Mouse (Mus musculus) right cerebral cortex, postnatal 25 days (tissue): ENCODE measurements around the gene Rpl3.
A peak's percentile ranks its signal among the peaks of the same experiment; 100 is the strongest.

Experiments used
- DNase-seq: peaks from one replicate; pipeline ENCODE4 v3.0.0; 2022

The Rpl3 gene

DNA sequence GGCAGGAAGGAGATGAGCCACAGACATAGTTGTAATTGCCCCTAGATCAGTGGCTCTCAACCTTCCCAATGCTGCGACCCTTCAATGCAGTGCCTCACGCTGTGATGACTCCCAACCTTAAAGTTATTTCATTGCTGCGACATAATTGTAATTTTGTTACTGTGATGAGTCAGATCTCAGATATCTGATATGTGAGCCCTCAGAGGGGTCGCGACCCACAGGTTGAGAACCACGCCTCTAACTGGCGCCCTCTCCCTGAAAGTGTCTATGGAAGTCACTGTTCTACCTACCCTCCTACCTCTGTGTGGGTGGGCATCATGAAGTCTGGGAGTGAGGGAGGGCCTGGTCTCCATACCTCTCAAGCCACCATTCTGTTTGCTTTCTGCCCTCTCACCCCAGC lies 22.7 kb upstream of the Rpl3 start:
- no peak for DNase-seq

DNA sequence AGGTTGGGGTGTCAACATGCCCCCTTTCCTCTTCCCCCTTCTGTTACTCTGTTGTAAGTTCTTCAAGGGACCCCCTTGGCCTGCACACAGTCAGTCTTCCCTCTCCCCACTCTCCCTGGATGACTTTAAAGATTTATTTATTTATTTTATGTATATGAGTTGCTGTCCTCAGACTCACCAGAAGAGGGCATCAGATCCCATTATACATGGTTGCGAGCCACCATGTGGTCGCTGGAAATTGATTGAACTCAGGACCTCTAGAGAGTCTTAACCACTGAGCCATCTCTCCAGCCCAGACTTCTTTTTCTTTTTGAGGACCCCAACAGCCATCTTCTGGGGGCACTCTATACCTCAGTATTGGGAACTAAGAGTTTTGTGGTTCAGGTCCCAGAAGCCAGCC lies 20.8 kb upstream of the Rpl3 start:
- DNase-seq, result no peak

DNA sequence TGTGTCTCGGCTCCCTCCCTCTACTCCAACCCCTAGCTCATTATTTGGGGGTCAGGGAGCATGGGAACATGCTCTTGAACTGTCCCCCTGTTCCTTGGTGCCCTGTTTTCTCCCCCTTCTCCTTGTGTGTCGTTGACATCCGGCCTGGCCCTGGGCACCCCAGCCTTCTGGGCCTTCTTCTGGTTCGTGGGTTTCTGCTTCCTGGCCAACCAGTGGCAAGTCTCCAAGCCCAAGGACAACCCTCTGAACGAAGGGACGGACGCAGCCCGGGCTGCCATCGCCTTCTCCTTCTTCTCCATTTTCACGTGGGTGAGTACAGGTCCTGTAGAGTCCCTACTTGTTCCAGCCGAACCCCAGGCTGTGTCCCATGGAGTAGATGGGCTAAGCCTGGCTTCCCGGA lies 19.8 kb upstream of the Rpl3 start:
- no peak for DNase-seq

DNA sequence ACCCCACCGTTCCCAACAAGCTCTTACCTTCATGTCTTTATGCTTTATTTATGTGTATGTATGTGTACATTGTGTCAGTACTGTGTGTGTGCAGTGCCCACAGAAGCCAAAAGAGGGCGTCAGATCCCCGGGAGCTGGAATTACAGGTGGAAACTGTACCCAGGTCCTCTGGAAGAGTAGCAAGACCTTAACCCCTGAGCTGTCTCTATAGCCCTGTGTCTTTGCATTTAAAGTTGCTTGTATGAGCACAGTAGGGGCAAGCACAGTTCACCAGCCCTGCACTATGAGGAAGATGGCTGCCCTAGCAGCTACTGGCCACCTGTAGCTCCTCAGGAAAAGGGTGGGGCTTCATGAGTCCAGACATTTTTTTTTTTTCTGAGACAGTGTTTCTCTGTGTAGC lies 15.9 kb upstream of the Rpl3 start:
- DNase-seq, result no peak

DNA sequence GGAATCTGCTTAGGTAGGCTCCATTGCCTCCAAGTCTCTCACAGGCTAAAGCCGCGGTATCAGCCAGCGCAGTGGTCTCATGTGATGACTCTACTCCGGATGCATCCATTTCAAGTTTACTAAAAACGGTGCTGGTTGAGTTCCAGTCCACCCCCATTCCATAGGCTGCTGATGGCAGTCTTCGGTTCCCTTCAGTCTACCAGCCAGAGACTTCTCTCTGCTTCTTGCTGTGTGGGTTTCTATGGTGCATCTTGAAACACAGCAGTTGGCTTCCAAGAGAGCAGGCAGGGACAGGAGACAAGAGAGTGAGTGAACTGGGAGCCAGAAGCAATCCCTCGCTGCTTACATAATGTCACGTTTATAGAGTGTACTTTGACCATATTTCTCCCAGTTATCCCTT lies 15.5 kb upstream of the Rpl3 start:
- no peak for DNase-seq

DNA sequence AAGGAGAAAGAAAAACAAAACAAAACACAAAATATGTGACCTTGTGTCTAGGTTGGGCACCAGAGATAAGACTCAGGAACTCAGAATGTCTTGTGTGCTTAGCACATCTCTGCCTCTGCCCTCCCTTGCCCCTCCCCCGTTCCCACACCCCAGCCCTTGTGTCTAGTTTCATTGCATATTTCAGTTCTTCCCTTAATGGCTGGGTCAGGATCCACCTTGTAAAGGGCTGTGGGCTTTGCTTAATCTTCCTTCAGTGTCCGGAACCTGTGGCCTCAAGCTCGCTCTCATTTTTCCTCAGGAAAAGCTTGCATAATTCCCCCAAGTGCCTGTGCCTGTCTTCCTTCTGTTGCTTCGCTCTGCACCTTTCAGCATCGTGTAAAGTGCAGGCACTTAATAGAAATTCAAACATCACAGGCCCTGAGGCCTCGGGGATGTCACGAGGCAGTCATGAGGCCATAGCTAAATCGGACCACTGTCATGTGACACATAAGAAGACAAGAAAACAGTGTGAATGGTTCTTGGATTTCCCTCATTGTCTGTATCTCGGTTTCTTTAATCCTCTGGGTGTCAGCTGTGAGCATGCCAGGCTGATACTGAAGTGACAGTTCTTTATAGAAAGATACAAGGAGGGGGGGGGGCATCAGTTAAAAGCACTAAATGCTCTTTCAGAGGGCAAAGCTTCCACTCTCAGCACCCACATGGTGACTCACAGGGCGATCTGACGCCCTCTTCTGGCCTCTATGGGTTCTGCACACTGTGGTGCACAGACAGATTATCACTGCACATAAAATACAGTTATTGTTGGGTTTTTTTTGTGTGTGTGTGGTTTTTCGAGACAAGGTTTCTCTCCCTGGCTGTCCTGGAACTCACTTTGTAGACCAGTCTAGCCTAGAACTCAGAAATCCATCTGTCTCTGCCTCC lies 14.1 kb upstream of the Rpl3 start:
- no peak for DNase-seq

DNA sequence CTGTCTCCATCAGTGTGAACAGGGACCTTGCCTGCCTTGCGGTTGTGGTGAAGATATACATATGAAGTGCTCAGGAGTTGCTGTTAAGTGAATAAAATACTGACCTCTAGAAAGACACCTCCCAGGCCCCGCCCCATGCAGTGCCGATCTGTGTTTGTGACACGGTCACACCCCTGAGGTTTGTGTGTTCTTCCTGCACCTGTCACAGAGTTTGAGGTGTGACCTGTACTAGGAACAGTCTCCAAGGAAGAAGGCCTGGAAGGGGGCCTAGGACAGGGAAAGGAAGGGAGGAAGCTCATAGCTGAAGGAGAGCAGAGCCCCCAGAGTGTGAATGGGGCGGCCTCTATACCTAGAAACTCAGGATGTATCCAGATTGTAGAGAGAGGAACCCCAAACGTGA lies 10.8 kb upstream of the Rpl3 start:
- DNase-seq, result no peak

DNA sequence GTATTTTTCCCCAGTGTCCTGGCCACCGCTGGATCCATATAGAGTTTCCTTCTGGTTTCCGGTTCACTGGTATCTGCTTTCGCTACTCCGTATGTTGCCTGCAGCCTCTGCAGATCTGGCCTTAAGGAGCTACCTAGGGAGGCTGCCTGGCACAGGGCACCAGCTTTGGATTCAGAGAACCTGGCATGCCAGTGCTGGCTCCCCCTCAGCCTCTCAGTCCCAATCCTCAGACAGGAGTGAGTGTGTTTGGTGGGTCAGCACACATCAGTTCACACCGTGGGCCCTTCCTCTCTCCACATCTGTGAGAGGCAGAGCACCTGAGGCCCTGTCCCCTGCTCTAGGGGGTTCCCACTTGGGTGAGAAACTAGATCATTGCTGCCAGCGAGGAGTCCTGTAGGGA lies 9.8 kb upstream of the Rpl3 start:
- DNase-seq, result no peak

DNA sequence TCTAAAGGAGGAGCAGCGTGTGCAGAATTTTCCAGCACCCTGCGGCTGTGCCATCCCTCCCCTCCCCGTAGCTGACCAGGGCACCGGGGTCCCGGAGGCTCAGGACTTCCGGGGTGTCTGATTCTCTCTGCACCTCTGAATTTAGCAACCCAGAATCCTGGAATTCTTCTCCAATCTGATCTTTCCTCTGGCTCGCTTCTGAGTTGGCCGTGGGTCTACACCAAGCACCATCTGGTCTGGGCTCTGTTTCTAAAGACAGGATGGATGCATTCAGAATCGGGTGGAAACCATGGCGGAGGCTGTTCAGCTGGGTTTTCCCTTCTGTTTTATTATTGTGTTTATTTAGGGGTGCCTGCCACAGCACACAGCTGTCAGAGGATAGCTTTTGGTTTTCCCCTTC lies 9.2 kb upstream of the Rpl3 start:
- DNase-seq, result peak; percentile 56

DNA sequence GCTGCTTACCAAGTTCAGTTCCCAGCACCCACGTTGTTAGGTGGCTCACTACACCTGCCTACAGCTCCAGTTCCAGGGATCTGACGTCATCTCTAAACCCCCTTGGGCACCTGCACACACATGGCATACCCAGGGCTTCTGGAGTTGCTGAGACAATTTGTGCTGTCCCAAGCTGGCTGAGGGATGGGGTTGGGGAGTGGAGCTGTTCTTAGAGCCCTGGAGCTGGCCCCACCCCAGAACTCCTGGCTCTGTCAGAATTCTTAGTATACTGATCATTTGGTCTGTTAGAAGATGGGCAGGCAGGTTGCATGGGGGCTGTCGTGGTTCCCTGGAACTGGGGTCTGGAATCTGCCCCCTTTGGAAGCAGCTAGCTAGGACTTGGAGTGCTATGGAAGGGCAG lies 8.5 kb upstream of the Rpl3 start:
- no peak for DNase-seq

DNA sequence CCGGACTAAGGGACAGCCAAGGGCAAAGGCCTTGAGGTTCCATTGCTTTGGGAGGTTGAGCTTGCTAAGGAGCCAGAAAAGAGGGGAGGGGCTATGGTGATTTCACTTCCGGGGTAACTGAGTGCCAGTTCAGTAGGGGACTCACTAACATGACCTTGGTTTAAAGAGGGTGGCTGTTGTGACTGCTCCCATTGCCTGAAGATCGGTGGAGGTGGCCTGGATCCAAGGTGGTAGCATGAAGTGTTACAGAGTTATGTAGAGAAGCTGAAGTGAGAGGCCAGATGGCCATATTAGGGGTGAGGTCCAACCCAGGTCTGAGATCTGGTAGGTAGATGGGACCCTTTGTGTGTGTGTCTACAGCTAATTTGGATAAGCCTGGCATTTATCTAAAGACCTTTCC lies 7.8 kb upstream of the Rpl3 start:
- no peak for DNase-seq

DNA sequence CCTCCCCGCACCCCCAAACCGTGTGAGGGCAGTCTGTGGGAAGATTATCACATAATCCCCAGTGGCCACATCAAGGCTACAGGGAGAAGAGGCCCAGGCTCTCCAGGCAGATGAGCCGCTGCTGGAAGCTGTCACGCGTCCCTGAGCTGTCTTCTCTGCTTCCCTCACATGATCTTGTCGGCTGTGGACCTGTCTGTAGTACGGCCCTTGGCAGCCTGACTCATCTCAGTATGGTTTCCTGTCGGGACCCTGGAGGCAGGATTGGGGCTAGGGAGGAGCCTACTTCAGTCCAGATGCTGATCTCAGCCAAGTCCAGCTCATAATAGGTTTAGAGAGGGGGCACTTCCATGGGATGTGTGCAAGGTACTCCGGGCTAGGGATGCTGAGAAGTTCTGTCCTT lies 7.1 kb upstream of the Rpl3 start:
- no peak for DNase-seq

DNA sequence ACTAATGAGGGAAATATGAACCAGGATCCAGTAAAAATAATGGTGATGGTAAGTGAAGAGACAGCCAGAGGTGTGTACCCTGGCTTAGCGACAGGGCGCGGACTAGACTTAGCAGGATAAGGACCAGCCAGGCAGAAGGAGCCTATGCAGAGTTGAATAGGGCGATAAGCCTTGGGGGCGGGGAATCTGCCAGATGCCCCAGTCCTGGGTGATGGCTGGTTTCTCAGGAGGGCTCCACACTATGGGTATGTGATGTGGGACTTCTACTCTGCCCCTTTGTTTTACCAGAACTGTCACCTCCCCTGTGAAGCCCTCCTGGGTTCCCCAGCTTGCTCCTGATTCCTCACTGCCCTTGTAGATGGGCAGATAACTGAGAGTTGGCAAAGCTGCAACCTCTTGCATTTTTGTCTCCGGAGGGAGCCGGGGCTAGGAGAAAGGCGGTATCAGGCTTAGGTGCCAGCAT lies 6.4 kb upstream of the Rpl3 start:
- no peak for DNase-seq

DNA sequence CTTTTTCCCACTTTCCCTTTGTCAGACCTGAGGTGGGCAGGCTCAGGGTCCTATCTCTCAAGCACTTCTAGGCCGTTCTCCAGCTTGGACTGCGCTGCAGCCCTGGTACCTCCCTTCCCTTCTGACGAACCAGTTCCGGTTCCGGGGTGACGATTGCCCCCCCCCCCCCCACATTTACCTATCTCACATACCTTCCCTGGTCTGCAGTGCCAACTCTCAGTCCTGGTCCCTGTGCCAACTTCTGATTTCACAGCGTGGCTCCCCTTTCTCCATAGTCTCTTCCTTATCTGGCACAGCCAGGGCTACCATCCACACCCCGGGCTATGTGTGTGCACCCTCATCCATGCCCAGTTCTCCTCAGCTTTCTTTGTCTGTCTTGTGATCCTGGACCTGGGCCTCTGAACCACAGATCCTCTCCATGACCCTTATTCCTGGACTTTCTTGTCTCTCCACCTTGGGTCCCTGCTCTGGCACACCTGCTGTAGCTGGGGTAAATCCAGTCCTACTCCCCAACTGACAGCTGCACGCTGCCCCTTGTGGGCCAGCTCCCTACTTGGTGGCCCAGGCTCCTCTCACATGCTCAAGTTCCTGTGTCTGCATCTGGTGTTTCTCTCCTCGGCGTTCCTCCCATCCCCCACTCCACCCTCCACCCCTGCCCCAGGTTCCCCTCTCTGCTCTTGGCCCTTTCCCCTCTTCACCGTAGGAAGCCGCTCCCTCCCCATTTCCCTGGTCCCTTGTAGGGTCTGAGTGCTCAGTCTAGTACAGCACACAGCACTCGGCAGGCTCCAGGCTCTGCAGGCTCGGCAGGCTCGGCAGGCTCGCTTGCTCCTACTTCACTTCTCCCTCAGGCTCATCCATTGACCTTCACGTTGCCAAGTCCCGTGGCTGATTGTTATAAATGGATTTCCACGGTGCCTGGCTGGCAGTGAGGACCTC lies 5.5 kb upstream of the Rpl3 start:
- no peak for DNase-seq

DNA sequence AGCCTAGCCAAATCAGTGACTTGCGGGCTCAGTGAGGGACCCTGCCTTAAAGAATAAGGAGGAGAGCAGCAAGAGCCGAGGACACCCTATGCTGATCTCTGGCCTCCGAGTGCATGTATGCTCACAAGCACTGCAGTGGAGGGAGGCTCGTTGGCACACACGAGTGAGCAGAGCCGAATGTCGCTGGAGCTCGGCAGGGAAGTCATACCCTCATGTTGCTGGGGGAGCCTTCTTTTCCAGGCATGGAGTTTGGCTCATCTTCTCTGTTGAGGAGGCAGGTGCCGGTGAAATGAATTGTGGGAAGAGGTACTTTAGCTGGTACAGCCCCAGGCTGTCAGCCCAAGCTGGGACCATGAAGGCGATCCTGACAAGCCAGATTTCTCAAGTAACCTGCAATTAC lies 4.7 kb upstream of the Rpl3 start:
- no peak for DNase-seq

DNA sequence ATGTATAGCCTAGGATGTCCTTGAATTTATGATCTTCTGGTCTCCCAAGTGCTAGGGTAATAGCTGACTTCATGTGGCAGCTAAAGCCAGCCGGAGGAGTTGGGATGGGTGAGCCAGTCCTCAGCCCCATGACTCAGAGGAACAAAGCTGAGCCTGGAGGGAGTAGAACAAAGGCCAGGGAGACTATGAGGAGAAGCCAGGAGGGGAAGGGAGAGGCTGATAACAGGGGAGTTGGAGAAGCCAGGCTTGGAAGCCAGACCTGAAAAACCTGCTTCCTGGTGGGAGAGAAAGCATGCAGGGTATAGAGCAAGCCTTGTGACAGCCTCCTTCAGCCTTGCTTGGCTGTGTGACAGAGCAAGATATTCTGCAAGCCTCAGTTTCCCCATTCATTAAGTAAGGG lies 3.9 kb upstream of the Rpl3 start:
- DNase-seq, result no peak

DNA sequence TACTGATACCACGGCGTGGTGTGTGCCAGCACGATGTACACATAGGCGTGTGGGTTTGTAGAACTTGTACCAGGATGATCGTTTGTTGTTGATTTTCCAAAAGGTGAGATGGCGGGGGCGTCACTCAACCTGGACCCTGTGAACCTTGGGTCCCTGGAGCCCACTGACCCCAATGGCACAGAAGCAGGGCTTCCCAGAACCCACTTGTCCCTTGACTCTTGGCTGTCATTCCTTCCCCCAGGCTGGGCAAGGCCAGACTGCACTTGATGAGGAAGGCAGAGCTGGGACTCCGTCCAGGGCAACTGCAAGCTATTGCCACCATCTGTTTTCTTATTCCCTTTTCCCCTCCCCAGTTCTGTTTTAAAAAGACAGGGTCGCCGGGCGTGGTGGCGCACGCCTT lies 2.5 kb upstream of the Rpl3 start:
- no peak for DNase-seq

DNA sequence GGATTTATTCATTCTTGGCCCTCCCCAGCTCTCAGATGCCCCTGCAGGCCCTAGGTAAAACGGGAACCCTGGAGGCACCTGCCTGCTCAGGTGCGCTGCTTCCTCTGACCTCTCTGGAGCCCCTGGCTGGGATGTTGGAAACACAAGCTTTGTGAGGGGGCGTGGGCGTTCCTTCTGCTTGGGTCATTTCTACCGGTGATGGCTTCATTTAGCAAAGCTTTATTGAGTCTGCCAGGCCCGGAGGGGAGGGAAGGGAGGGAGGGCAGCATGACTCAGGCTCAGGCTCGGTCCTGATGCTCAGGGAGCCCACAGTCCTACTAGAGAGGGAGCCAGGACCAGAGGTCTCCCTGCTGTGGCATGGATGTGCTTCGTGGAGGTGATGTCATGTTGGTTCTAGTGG lies 931 bp upstream of the Rpl3 start:
- peak; percentile 56 for DNase-seq

DNA sequence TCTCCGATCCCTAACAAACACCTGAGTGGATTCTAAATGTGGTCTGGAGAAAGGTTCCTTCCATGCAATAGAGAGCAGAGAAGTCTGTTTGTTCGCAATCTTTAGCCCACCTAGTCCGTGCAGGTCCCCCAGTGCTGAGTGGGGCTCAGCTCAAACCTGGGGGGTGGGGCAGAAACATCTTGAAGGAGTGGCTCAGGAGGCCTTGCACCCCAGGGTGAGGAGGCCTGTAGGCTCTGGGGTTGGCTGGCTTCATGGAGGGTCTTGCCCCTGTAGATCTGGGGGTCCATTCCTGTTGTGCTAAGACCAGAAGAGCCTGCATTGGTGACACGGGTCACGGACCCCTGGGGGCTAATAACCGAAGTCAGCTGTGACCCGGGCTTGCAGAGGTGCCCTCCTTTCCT lies 373 bp upstream of the Rpl3 start:
- DNase-seq, result no peak

DNA sequence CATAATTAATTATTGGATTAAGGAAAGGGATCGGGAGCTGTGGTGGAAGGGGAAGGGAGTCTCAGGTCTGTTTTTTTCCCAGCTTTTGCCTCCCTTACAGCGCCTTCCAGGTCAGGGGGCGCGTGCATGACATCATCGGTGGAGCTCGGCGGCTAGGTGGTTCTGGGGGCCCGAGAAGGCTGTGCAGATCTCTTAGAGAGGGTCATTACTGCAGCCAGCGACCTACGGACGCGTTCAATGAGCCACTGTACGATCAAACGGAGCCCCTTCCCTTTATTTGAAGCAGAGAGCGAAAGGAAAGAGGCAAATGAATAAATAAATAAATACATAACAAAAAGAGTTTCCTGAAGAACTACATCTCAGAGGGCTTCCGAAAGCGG lies 937 bp downstream of the Rpl3 start:
- no peak for DNase-seq

DNA sequence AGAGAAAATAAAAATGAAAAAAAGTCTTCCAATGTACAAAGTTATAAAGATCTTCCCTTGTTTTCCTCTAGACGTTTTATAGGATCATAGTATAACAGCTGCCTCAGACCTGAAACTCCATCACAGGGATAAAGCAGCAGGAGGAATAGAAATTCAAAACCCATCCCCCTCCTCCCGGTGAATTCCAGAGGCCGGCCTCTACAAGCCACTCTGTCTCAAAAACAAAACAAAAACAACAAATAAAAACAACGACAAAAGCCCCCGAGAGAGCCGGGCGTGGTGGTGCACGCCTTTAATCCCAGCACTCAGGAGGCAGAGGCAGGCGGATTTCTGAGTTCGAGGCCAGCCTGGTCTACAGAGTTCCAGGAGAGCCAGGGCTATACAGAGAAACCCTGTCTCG lies 1.5 kb downstream of the Rpl3 start:
- no peak for DNase-seq

DNA sequence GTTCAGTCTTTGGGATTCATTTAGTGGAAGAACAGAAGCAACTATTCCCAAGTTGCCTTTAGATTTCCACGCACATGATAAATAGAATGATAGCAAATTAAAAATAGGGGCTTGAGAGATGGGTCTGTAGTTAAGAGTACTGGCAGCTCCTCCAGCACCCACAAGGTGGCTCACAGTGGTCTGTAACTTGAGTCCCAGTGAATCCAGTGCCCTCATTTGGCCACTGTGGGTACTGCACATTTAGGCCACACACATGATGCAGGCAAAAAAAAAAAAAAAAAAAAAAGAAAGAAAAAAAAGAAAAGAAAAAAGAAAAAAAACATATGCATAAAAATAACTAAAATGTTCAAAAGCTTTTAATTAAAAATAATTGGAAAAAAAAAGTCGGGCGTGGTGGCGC lies 3.0 kb downstream of the Rpl3 start:
- peak; percentile 88 for DNase-seq

DNA sequence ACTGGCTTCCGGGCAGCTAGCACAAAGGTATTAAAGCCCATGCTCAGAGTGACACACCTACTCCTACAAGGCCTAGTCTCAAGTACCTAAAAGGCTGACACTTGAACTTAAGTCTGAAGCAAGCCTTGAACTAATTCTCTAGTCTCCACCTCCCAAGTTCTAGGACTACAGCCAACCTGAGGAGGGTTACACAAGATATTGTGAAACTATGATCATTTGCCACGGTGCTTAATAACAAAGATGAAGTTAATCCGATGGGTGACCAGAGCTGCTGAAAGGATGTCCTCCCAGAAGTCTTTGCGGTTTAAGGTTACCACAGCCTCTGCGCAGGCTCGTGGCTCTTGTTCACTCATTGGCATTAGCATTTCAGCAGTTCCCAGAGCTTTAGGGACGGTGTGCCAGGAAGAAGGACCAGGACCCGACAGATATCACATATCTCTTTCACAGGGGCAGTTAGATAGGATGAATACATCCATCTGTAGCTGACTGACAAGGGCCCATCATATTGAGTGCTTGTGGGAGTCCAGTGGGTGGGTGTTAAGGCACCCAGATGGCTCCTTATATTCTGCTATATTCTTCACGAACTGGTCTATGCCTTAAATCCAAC lies 4.2 kb downstream of the Rpl3 start:
- no peak for DNase-seq

DNA sequence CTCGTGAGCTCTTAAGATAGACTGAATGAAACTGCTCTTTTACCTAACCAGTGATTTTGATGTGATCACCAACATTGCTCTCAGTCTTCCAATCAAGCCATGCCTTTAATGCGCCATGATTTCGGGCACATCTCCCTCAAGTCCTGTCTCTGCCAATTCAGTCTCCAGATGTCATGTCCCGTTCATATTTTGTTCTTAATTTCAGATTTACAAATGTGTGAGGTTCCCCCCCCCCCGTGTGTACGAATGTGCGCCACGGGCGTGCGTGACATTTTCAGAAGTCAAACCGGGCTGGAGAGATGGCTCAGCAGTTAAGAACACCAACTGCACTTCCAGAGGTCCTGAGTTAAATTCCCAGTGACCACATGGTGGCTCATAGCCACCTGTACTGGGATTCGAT lies 7.9 kb downstream of the Rpl3 start:
- DNase-seq, result no peak
